Mouse (Mus musculus) mesoderm, embryonic 11.5 days (tissue): Measurements from ENCODE around the gene Itgb7.

Experiments
- DNase-seq: peaks from one replicate; pipeline ENCODE4 v3.0.0-alpha.2; 2012; ENCODE audit warnings: low read depth, low spot score

The Itgb7 gene

DNA sequence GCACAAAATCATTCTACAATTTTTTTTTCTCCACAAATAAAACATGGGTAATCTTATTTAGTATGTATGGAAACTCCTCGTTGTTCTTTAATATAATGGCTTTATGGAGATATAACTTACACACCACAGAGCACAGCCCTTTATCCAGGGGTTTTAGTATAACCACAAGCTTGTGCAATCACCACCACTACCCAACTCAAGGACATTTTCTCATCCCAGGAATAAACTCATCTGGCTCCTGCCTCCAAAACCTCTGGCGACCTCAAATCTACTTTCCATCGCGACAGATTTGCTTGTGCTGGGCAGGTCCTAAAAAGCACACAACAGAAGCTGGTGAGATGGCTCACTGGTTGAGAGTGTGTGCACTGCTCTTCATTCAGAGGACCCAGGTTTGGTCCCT, 38.1 kb downstream of the Itgb7 start:
- DNase-seq, result no peak

DNA sequence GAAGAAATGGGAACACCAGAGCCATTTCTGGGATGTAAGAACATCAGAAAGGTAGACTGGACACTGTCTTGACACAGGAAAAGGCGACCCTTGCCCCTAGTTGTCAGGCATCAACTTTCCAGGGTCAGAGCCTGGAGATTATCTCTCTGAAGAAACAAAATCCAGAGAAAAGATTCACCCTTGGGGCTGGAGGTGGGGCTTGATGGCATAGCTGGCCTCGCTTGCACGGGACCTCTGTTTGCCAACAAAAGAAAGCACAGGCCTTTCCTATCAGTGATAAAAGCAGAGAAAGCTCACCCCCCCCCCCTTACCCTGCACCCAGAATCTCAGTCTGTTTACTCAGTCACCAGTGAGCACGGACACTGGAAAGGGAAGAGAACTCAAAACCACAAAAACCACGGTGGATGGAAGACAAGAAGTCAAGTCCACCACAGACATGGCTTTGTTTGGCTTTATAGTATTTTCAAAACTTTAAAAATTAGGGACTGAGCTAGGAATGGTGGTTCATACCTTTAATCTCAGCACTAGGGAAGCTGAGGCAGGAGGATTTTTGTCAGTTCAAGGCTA, 38.8 kb downstream of the Itgb7 start:
- no peak for DNase-seq

DNA sequence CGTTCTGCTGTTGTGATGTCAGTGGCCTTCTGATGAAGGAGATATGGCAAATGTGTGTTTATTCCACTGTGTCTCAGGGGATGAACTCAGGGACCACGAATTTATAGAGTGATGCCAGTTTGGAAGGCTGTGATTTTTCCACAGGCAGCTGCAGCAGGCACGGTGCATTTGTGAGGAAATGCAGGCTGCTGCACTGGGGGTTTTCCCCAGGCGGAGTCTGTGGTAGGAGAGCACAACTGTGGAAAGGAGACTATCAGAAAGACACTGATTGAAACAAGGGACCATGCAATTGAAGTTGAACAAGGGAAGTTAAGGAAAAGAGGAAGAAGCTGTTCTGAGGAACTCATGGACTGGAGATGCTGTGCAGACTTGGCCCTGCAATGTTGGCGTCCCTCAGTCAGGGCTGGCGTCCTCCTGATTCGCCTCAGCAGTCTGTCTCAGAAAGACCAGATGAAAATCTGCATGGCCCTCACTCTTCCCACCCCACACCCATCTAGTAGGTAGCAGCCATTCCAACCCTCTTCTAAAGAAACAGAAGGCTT, 39.4 kb downstream of the Itgb7 start:
- DNase-seq, result no peak

DNA sequence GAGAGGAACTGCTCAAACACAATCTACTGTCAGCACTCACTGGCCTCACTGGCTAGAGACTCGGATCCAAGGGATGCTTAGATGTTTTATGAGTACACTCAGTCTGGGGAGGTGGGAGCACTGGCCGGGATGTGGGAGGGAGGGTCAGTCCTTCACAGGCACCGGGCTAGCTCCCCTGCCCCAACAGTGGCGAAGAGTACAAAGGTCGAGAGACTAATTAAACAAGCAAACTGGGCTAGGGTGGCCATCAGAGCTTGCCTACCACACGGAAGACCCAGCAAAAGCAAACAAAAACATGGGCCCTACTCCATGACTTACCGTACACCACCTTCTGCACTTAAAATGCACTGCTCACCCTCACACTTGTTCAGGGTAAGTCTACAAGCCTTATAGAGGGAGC, 40.0 kb downstream of the Itgb7 start:
- no peak for DNase-seq

DNA sequence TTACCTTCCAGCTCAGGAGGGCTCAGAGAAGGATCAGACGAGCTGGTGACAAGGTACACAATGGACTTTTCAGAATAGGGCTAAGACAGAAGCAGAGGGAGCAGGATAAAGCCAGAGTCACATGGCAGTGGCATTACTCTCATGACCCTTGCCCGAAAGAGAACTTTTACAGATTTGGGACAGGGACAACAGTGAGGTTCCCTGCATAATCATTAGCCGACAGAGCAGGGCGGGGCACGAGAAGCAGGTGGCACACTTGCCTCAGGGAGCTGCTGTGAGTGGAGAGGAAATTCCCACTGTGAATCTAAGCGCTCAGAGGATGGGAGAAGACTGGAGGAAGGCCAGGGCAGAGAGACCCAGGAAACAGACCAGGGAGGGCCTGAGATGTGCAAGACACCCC, 42.9 kb downstream of the Itgb7 start:
- DNase-seq, result no peak

DNA sequence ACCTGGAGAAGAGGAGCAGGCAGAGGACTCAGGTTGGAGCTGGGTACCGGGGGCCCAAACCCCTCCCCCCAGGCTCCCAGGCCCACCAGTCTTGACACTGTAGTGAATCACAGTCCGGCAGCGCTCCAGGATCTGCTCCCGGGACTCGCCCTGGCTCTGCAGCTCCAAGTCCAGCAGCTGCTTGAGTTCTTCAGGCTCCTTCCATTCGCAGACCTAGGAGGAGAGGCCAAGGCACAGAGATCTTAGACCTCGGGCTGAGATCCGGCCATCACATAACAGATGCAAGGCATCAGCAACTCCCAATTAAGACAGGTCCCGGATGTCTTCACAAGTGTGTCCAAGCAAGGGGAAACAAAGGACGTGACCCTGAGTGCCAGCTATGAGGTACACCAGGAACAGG, 43.6 kb downstream of the Itgb7 start:
- no peak for DNase-seq

DNA sequence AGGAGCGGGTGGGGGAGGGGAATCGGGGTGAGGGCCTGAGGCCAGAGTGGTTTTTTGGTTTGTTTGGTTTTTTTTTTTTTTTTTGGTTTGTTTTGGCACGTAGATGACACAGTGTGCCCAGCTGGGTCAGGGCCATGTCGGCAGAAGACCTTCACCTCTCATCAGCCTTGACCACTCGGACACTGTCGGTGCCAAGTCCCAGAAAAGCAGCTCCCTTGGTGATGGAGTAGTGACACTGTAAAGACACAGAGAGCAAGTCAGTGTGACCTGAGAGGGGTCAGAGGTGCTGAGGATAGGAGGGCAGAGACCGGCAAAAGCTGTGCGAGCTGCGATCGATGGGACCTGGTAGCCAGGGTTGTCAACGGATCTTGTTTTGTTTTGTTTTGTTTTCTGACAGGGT, 45.5 kb downstream of the Itgb7 start:
- no peak for DNase-seq

DNA sequence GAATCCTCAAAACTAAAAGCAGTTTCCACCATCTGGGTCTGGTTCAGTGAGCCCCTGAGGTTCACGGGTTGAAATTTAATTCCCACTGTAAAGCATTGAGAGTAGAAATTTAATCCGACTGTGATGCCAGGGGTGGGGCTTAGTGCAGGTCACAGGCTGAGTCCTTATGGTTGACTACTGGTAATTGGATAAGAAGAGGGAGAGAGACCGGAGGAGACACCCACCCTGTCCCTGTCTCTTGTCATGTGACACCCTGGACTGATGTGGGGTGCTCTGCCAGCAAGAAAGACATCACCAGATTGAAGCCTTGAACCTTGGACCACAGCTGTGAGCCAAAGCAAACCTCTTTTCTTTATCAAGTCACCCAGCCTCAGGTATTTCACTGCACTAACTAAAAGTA, 48.7 kb downstream of the Itgb7 start:
- DNase-seq, result no peak

DNA sequence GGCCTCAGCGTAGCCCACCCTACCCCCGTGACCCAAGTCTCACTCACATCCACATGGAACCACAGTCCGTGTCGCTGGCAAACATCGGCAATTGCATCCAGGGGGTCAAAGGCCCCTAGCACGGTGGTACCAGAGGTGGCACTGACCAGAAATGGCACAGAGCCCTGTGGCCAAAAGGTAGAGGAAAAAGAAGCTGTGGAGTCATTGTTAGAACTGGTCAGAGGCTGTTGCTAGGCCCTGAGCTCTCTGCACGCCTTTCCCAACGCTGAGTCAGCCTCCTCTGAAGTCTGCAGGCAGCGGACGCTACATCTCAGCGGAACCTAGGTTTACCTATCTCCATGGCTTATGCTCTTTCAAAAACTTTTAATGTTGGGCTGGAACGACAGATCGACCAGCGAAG, 51.8 kb downstream of the Itgb7 start:
- DNase-seq, result no peak

DNA sequence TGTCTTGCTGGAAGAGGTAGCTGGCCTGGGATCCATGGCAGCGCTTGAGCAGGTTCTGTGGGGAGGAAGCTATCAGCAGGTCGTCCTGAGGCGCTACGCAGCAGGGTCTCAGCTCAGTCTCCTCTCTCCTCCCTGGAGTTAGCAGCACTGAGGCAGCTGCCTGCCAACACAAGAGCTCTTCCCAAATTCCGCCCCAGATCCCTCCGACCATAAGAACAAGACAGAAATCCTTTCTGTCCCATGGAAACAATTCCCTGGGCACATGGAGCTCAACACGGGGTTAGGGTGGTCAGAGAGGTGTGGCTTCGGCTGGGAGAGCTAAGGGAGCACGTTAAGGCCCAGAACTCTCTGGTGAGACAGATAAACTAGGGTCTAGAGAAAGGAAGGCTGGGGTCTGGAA, 52.6 kb downstream of the Itgb7 start:
- DNase-seq, result no peak

DNA sequence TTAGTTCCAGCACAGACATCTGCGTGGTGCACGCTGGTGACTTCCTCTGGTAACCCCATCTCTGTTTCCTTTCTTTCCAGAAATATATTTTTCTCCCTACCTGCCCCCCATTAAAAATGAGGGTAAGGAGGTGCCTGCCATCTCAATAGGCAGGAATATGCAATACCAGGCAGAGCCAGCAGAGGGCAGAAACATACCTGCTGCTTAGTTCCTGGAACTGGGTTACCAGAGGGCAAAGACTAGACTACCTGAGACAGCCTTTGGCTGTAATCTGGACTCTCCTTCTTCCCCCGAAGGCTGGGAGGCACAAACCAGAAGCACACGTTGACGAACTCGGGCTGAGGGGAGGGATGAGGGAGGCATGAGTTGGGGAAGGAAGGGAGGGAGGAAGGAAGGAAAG, 53.5 kb downstream of the Itgb7 start:
- peak; percentile 61 for DNase-seq

DNA sequence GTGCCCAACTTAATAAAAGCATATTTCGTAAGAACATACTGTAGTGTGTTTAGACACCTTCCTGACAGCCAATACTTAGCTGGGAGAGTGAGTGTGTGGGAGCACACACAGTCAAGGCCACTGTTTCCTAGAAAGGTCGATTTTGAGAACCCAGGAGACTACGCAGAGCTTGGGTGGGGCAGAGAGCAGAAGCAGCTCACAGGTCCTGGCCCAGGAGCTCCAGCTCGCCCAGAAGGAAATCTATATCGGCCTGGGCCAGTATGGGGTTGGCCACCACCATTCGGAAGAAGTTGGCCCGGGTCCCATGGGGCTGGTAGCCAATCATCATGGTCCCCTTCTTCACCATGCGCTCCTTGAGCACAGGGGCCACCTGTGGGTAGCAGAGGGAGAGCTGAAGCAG, 54.3 kb downstream of the Itgb7 start:
- no peak for DNase-seq

DNA sequence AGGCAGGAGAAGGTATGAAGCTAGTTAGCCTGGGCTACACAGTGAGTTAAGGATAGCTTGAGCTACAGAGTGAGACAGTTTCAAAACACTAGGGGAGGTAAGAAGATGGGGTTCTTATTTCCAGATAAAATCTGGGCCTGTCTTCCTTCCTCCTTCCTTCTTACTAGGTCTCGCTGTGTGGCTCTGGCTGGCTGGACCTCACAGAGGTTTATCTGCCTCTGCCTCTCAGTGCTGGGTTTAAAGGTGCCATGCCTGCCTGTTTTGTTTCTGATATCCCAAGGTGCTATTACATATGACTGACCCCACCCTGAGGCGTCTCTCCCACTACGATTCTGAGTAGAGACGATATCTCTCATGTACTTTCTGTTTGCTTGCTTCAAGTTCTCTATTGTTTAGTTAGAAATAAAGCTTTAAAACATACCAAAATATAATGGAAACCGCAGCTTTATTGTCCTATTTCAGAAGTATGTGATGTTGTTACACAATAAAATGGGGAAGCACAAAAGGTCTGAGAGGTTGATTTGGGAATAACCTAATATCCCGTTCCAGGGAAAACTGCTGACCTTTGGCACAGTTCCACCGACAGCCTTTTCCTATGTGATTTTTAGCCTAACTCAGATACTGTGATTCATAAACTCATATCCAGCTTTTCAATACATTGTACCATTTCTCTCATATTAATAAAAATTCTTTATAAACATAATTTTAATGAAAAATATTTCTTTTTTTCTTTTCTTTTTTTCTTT, 55.0 kb downstream of the Itgb7 start:
- no peak for DNase-seq

DNA sequence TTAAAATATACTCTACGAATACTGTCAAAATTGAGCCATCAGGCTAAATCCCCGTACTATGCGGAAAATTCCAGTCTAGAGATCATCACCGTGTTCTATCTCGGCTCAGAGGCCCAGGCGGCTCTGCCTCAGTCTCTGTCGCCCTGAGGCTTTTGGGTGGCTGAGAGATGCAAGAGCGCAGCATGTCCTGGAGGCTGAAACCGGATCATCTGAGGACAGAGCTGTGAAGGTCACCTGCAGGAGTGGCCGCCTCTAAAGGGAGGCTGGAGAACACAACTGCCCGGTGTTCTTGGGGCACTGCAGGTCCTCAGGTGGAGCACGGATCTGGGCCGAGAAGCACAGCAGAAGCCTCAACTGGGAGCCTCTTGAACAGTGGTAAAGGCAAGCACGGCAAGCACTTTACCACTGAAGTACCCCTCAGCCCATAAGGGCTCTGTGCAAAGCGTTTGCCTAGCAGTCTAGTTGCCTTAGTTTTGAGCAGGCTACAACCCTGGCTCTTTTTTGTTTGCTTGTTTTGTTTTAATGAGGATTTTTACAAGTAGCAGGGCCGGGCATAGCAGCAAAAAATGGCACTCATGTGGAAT, 55.9 kb downstream of the Itgb7 start:
- DNase-seq, result no peak

DNA sequence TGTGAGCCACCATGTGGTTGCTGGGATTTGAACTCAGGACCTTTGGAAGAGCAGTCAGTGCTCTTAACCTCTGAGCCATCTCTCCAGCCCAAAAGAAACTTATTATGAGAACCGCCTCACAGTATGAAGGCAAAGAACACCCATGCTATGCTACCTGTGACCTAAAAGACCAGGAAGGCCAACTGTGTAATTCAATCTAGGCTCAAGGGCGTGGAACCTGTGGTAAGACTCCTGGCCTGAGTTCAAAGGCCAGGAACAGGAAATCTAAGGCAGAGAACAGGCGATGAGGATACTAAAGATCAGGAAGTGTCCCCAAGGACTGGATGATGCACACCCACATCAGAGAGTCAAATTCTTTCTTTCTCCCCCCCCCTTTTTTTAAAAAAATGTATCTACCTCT, 58.2 kb downstream of the Itgb7 start:
- DNase-seq, result no peak

DNA sequence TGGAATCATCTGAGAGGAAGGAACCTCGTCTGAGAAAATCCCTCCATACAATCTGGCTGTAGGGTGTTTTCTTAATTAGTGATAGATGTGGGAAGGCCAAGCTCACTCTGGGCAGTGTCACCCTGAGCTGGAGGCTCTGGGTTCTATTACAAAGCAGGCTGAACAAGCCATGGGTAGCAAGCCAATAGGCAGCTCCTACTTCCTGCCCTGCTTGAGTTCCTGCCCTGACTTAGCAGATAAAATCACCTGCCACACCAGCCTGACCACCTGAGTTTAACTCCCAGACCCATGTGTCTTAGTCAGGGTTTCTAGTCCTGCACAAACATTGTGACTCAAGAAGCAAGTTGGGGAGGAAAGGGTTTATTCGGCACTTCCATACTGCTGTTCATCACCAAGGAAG, 62.7 kb downstream of the Itgb7 start:
- no peak for DNase-seq

DNA sequence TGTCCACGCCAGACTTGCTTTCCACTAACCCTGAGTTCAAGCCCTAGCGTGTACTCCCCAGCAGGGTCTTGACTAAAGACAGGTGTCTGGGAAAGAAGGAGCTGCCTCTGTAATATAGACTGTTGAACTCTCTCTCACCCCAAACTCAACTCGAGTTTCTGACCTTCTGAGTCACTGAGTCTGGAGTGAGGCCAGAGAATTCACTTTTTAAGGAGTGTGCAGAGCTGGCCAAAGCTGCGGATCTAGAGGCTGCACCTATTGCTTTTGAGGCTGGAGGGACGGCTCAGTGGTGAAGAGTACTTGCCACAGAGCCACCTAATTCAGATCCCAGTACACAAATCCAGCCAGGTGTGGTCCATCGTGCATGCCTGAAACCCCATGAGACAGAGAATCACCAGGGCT, 64.1 kb downstream of the Itgb7 start:
- DNase-seq, result peak; percentile 53
